8 mouse cellular contexts compared by ENCODE assay signal in the genomic region with DNA sequence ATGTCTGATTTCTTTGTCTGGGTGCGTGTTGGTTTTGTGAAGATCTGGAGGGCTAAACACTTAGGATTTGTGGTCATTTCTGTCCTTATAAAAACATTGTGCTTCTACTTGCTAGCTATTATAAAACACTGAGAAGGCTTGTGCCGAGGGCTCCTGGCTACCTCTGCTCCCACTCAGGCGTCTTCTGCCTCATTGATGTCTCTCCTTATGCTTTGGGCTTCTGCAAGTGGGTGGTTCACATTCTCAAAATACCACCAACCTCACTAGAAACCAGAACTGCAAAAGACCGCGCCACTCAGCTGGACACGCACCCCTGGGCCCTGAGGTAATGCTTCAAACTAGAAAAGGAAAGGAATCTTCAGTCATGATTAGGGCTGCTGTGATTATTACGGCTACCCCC. TPM values are rescaled to one million over a fixed set of nuclear protein-coding genes. Genes with fewer than 3 reads are reported as not detected.
A peak's percentile ranks its signal among the peaks of the same experiment; 100 is the strongest.
DNase-seq lines count a peak whose midpoint lies in the region; ATAC-seq lines count a peak whose summit lies in the region.

No protein-coding gene starts in this region.

- 75% methylated on average over 7 of the region's 7 CpGs for WGBS in kidney, embryonic 16.5 days
- 84% methylated on average over 7 of the region's 7 CpGs for WGBS in limb, embryonic 11.5 days
- 84% methylated on average over 7 of the region's 7 CpGs for WGBS in hindbrain, embryonic 10.5 days

- H3K4me3 ChIP-seq in kidney, embryonic 16.5 days (ENCODE audit: low read length), result no peak overlapping the region
- no peak overlapping the region for H3K4me3 ChIP-seq in brown adipose tissue, adult 24 weeks (ENCODE audit: insufficient read depth, low read depth, low read length)
- no peak overlapping the region for H3K4me3 ChIP-seq in limb, embryonic 11.5 days (ENCODE audit: low read depth, low read length)
- H3K4me3 ChIP-seq in hindbrain, embryonic 10.5 days, result no peak overlapping the region

- H3K9me3 ChIP-seq in kidney, embryonic 16.5 days (ENCODE audit: low read length), result no peaks in the 10 kb centered on the region
- H3K9me3 ChIP-seq in limb, embryonic 11.5 days (ENCODE audit: control insufficient read depth, low read length), result no peaks in the 10 kb centered on the region
- H3K9me3 ChIP-seq in hindbrain, embryonic 10.5 days, result no peaks in the 10 kb centered on the region

- DNase-seq in frontal cortex, postnatal 14 days (ENCODE audit: low spot score in 2 of 2), result no peak
- no peak for DNase-seq in kidney, adult 9 months
- DNase-seq in limb, embryonic 11.5 days (ENCODE audit: low spot score), result no peak
- DNase-seq in MN1 (ENCODE audit: low spot score), result no peak
- no peak for DNase-seq in hindbrain, embryonic 10.5 days (ENCODE audit: low spot score)

- peaks cover 63% of the 10 kb centered on the region for H3K4me1 ChIP-seq in kidney, embryonic 16.5 days (ENCODE audit: insufficient read depth, low read length)
- peaks cover 67% of the 10 kb centered on the region for H3K4me1 ChIP-seq in brown adipose tissue, adult 24 weeks (ENCODE audit: control insufficient read depth, insufficient read depth, insufficient read length, low read length)
- H3K4me1 ChIP-seq in limb, embryonic 11.5 days (ENCODE audit: control insufficient read depth, insufficient read depth, low read length), result peaks cover 29% of the 10 kb centered on the region
- H3K4me1 ChIP-seq in hindbrain, embryonic 10.5 days (replicated peaks), result peaks cover 63% of the 10 kb centered on the region

- H3K4me2 ChIP-seq in kidney, embryonic 16.5 days (replicated peaks; ENCODE audit: low read depth, low read length), result no peak overlapping the region
- H3K4me2 ChIP-seq in limb, embryonic 11.5 days (ENCODE audit: low read depth, severe bottlenecking), result no peak overlapping the region

- H3K27ac ChIP-seq in kidney, embryonic 16.5 days (ENCODE audit: low read length), result peak overlapping the region; percentile 44; the same call in 1 of the 2 replicates
- peak overlapping the region; percentile 59 for H3K27ac ChIP-seq in brown adipose tissue, adult 24 weeks (replicated peaks; ENCODE audit: low read depth, low read length)
- H3K27ac ChIP-seq in limb, embryonic 11.5 days (replicated peaks; ENCODE audit: low read depth, low read length), result peak overlapping the region; percentile 37; the same call in 1 of the 2 replicates
- no peak overlapping the region; the same call in 1 of the 2 replicates for H3K27ac ChIP-seq in hindbrain, embryonic 10.5 days

- no peaks in the 10 kb centered on the region; the same call in 1 of the 2 replicates for H3K36me3 ChIP-seq in kidney, embryonic 16.5 days (ENCODE audit: insufficient read depth, low read length)
- no peaks in the 10 kb centered on the region for H3K36me3 ChIP-seq in limb, embryonic 11.5 days (ENCODE audit: control insufficient read depth, insufficient read depth, low read length)
- peaks cover 9% of the 10 kb centered on the region; the same call in 1 of the 2 replicates for H3K36me3 ChIP-seq in hindbrain, embryonic 10.5 days

- H3K27me3 ChIP-seq in kidney, embryonic 16.5 days (ENCODE audit: insufficient read depth, low read length), result no peaks in the 10 kb centered on the region
- no peaks in the 10 kb centered on the region for H3K27me3 ChIP-seq in limb, embryonic 11.5 days (ENCODE audit: control insufficient read depth, insufficient read depth, low read length)
- no peaks in the 10 kb centered on the region for H3K27me3 ChIP-seq in hindbrain, embryonic 10.5 days (ENCODE audit: insufficient read depth, poor library complexity, severe bottlenecking)

- no peak overlapping the region for H3K9ac ChIP-seq in kidney, embryonic 16.5 days (replicated peaks; ENCODE audit: low read length)
- no peak overlapping the region for H3K9ac ChIP-seq in limb, embryonic 11.5 days (ENCODE audit: low read length)

- ATAC-seq in frontal cortex, adult (ENCODE audit: low TSS enrichment), result peak; percentile 72
- ATAC-seq in kidney, embryonic 16.5 days (ENCODE audit: low FRiP score, low TSS enrichment), result no peak
- ATAC-seq in limb, embryonic 11.5 days (ENCODE audit: insufficient number of reproducible peaks, low FRiP score, low TSS enrichment, low read depth), result no peak

RNA-seq across cellular contexts. Expression of a gene that starts 14.1 kb away (rescaled TPM):
- polyA plus RNA-seq in kidney, embryonic 16.5 days (2015; fragmentation: Nextera tagmentation; extraction: Ambion mirVana), result 103 and 106 TPM in 2 replicates
- 152 and 170 TPM in 2 replicates for polyA plus RNA-seq in brown adipose tissue, adult 24 weeks (2012; ENCODE audit: insufficient read depth, insufficient read length, missing spikeins)
- polyA plus RNA-seq in limb, embryonic 11.5 days (2014; fragmentation: Nextera tagmentation; extraction: Ambion mirVana), result 62.1 and 64.9 TPM in 2 replicates
- 29.4 and 31.8 TPM in 2 replicates for polyA plus RNA-seq in hindbrain, embryonic 10.5 days (2016; fragmentation: Nextera tagmentation; extraction: Ambion mirVana)
